Mouse (Mus musculus): ENCODE measurements around the gene Cxcr4.

The Cxcr4 gene

DNA sequence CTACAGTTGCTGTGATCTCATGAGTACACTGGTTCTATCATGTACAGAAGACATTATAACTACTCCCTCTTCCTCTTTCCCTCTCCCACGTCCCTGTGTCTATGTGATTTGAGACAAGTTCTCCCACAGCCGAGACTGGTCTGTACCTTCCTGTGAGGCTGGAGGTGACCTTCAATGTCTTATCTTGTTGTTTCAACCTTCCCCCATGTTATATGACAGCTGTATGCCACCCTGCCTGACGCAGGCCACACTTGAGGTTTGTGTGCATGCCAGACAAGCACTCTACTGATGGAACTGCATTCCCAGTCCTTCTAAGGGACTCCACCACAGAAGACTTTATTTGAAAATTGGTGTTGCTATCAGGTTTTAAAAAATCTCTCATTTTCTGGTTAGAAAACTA lies 21.1 kb downstream of the Cxcr4 start:
- DNase-seq (ENCODE audit: low spot score in 2 of 2): no peak

- DNase-seq (ENCODE audit: low spot score in 2 of 2): no peak
Measured at GRCm38 (mm10) chr1:128569992-128570648, 22.0 kb downstream of the Cxcr4 start.

GRCm38 (mm10) chr1:128567224-128568197 lies 24.6 kb downstream of the Cxcr4 start:
- DNase-seq (ENCODE audit: low spot score in 2 of 2): no peak

- no peak for DNase-seq (ENCODE audit: low spot score in 2 of 2)
Measured at GRCm38 (mm10) chr1:128563905-128564304, 28.2 kb downstream of the Cxcr4 start.

DNA sequence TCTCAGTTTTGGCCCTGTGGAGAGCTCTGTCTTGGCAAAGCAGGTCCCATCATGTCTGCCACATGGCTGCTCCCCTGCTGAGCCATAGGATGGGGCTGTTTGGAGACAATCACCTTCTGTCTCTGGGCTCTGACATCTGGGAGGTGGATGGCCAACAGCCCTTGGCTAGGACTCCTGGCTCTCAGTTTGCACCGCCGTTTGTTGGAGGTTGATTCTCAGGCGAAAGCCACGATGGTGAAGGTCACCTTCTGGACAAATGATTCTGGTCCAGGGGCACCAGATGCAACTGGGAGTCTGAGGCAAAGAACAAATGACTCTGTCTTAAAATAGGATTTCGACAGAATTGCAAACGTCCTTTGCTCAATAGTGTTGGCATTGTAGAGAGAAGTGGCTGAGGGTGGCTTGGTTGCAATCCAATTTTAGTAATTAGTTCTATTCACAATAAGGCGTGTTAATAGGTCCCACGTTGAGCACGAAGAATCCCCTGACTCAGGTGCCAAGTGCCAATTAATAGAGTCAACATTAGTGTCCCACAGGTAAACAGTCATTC lies 30.7 kb downstream of the Cxcr4 start:
- DNase-seq (ENCODE audit: low spot score in 2 of 2): peak in 1 of 2 experiments; percentile 9

DNA sequence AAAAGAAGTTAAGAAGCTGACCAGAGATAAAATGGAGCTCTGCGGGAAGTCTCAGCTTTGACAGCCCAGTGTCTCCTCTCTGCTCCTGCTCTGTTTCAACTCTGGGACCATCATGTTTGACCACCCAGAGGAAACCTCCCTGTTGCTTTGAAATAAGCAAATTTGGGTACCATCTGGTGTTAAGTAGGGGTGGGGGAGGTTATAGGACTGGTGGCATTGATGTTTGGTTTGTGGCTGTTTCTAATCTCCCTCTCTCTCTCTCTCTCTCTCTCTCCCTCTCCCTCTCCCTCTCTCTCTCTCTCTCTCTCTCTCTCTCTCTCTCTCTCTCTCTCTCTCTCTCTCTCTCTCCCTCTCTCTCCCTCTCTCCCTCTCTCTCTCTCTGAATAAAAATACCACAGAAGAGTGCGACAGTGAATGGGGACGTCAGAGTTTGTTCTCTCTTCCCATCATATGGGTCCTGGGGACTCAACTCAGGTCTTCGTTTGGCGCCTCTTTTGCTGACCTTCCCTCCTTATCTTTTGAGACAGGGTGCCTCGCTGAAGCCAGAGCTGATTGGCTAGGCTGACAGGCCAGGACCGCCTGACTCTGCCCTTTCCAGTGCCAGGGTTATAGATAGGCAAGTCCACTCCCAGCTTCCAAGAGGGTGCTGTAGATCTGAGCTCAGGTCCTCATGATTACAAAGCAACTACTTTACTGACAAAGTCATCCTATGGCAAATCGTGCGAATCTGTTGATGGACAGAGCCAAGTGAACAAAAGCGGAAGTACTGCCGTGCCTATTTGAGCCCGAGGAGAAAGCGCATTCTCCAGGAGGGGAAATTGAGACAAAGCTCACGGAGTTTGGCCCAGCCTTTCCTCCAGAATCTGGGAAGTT lies 31.4 kb downstream of the Cxcr4 start:
- no peak for DNase-seq (ENCODE audit: low spot score in 2 of 2)

GRCm38 (mm10) chr1:128557953-128558352 lies 34.1 kb downstream of the Cxcr4 start:
- no peak for DNase-seq (ENCODE audit: low spot score in 2 of 2)

GRCm38 (mm10) chr1:128552545-128552944 lies 39.5 kb downstream of the Cxcr4 start:
- DNase-seq (ENCODE audit: low spot score in 2 of 2): no peak

DNA sequence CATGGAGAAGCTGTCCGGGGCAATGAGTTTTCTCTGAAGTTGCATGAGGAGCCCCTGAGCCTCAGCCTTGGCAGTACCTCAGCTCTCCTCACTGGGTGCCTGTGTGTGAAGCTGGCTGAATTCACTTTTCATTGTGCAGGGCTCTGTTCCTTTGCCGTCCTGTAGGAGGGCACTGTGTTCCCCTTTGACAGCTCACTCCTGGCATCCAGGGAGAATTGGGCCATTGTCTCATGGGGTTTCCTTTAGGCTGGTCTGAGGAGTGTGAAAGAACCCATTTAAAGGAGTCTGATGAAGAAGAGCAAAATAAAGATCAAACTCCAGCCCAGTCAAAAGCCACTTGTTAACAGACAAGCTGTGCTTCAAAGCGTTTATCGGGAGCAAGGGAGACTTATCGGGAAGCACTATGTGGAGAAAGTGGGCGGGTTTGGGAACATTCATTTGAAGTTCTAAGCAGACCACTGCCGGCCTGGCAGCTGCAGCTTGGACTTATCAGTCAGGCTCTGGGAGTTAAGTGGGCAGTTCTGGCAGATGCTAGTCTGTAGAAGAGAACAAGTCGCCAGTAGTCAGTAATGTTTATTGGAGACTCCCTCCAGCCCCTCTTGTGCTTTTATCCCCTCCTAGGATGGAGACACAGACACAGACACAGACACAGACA lies 40.2 kb downstream of the Cxcr4 start:
- DNase-seq (ENCODE audit: low spot score in 2 of 2): peak in 1 of 2 experiments; percentile 6

DNA sequence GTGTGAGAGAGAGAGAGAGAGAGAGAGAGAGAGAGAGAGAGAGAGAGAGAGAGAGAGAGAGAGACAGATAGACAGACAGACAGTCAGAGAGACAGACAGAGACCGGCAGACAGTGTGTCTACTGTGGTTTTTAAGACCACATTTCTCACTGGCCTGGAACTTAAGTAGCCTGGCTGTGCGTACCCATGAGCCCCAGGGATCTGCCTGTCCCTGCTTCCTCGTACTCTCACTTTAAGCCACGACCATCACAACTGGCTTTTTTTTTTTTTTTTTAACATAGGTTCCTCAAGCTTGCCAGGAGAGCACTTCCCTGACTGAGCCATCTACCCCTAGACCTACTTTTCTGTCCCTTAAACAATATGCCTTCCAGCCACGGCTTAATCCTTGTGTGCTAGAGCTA lies 42.7 kb downstream of the Cxcr4 start:
- DNase-seq (ENCODE audit: low spot score in 2 of 2): no peak

DNA sequence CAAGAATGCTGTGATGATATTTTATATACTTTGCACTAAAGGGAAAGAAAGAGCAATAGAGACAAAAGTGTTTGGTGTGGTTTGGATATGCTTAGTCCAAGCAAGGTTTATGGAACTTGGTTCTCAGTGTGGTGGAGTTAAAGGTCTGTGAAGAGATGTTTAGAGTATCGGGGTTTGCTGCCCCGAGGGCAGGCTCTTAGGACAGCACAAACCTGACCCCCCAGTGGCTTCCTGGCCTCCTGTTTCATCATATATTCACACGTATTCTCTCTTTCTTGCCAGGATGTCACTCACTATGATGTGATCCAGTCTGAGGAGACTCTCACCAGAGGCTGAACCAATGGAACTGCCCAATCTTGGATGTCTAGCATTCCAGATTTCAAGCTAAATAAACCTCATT lies 43.1 kb downstream of the Cxcr4 start:
- DNase-seq (ENCODE audit: low spot score in 2 of 2): no peak

- DNase-seq (ENCODE audit: low spot score in 2 of 2): no peak
Measured at GRCm38 (mm10) chr1:128548220-128548998, 43.7 kb downstream of the Cxcr4 start.

GRCm38 (mm10) chr1:128545672-128546071 lies 46.4 kb downstream of the Cxcr4 start:
- no peak for DNase-seq (ENCODE audit: low spot score in 2 of 2)

DNA sequence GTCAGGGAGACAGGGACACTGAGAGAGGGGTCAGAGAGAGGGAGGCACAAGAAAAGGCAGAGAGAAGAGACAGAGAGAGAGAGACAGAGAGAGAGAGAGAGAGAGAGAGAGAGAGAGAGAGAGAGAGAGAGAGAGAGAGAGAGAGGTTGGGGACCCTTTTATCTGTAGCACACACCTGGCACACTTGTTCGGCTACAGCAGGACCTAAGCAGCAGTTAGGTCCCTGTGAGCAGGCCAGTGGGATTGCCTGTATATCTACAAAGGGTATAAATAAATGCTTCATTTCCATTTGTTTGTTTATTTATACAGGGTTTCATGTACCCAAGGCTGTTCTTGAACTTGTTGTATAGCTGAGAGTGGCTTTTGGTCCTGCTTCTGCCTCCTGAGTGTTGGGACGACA lies 49.0 kb downstream of the Cxcr4 start:
- no peak for DNase-seq (ENCODE audit: low spot score in 2 of 2)

- DNase-seq (ENCODE audit: low spot score in 2 of 2): no peak
Measured at GRCm38 (mm10) chr1:128542555-128542954, 49.5 kb downstream of the Cxcr4 start.

DNA sequence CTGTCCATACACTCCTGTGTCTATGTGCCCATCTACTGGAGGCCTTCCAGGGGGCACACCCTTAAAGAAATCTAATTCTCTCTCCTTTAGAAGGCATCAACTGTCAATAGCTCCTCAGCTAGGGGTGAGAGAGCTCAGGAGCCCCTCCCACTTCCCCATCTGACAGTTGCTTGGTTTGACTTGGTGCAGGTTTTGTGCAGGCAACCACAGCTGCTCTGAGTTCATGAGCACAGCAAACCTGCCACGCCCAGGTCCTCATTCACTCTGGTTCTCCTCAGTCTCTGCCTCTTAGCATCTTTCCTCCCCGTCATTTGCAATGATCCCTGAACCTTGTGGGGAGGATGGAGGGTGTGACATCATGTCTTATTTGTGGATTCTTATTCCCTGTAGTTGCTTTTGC lies 51.9 kb downstream of the Cxcr4 start:
- no peak for DNase-seq (ENCODE audit: low spot score in 2 of 2)

GRCm38 (mm10) chr1:128539555-128539954 lies 52.5 kb downstream of the Cxcr4 start:
- no peak for DNase-seq (ENCODE audit: low spot score in 2 of 2)
